Mouse (Mus musculus): ENCODE data around the gene Rbm45.

DNA sequence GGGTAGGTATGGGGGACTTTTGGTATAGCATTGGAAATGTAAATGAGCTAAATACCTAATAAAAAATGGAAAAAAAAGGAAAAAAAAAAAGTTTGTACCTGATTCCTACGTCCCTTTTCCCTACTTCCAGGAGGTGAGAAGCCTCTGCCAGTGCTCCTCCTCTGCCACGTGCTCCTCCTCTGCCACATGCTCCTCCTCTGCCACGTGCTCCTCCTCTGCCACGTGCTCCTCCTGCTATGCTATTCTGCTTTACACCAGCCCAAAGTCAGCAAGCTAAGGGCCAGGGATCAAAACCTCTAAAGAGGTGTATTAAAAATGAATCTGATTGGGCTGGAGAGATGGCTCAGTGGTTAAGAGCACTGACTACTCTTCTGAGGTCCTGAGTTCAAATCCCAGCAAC, 4.0 kb upstream of the Rbm45 start:
- TF ChIP-seq CTCF (IDR thresholded peaks at IDR 0.05; ENCODE audit: extremely low read depth, insufficient read depth, low read length) = no peak
- TF ChIP-seq POLR2A (IDR thresholded peaks at IDR 0.05; ENCODE audit: extremely low read depth, insufficient read depth, low read length) = no peak
